ENCODE assay signal across 22 mouse cellular contexts in genomic region chr5:136600511-136600910, GRCm38 (mm10).
"Had no signal": no experiment of that assay in that cellular context is flagged by ENCODE, and none has a peak within 500 bp of the region (broad histone marks: within the 10 kb centered on the region; RNA-seq: fewer than 3 reads in every experiment).

No protein-coding gene starts in this region.

- H3K9ac ChIP-seq: intestine, embryonic 15.5 days; limb, embryonic 13.5 days; liver, embryonic 12.5 days; liver, embryonic 15.5 days; lung, embryonic 15.5 days; midbrain, embryonic 15.5 days; neural tube, embryonic 12.5 days; neural tube, embryonic 15.5 days; stomach, embryonic 15.5 days had no signal

- H3K36me3 ChIP-seq: intestine, embryonic 15.5 days; limb, embryonic 10.5 days; limb, embryonic 13.5 days; liver, embryonic 12.5 days; liver, embryonic 15.5 days; lung, embryonic 15.5 days; midbrain, embryonic 10.5 days; midbrain, embryonic 15.5 days; neural tube, embryonic 12.5 days; neural tube, embryonic 15.5 days; stomach, embryonic 15.5 days had no signal

- H3K27me3 ChIP-seq: intestine, embryonic 15.5 days; liver, embryonic 15.5 days; lung, embryonic 15.5 days; midbrain, embryonic 15.5 days; neural tube, embryonic 12.5 days; neural tube, embryonic 15.5 days; stomach, embryonic 15.5 days had no signal

- H3K4me1 ChIP-seq: intestine, embryonic 15.5 days; limb, embryonic 13.5 days; liver, embryonic 12.5 days; liver, embryonic 15.5 days; midbrain, embryonic 10.5 days; midbrain, embryonic 15.5 days; neural tube, embryonic 12.5 days; neural tube, embryonic 15.5 days; stomach, embryonic 15.5 days had no signal

- DNase-seq: layer of hippocampus, adult 9-11 months; liver; lung, adult 18-20 months; lung, postnatal 10 days; lung, postnatal 36 days; retina, postnatal 1 day; right cerebral cortex, postnatal 25 days; spleen, adult 18-20 months; thymus, postnatal 25 days had no signal

- ATAC-seq: intestine, embryonic 15.5 days; liver, embryonic 12.5 days; midbrain, embryonic 15.5 days had no signal

- H3K4me3 ChIP-seq: intestine, embryonic 15.5 days; layer of hippocampus, adult 2 months; limb, embryonic 10.5 days; limb, embryonic 13.5 days; liver, embryonic 12.5 days; liver, embryonic 15.5 days; lung, embryonic 15.5 days; megakaryocyte, embryonic 14.5 days; midbrain, embryonic 10.5 days; midbrain, embryonic 15.5 days; neural tube, embryonic 12.5 days; neural tube, embryonic 15.5 days; stomach, embryonic 15.5 days had no signal

- H3K4me2 ChIP-seq: intestine, embryonic 15.5 days; limb, embryonic 13.5 days; liver, embryonic 12.5 days; liver, embryonic 15.5 days; lung, embryonic 15.5 days; midbrain, embryonic 15.5 days; neural tube, embryonic 12.5 days; neural tube, embryonic 15.5 days; stomach, embryonic 15.5 days had no signal

- H3K9me3 ChIP-seq: intestine, embryonic 15.5 days; limb, embryonic 10.5 days; limb, embryonic 13.5 days; liver, embryonic 12.5 days; liver, embryonic 15.5 days; lung, embryonic 15.5 days; megakaryocyte, embryonic 14.5 days; midbrain, embryonic 10.5 days; midbrain, embryonic 15.5 days; neural tube, embryonic 12.5 days; neural tube, embryonic 15.5 days; stomach, embryonic 15.5 days had no signal

- H3K27ac ChIP-seq: intestine, embryonic 15.5 days; layer of hippocampus, adult 2 months; limb, embryonic 10.5 days; limb, embryonic 13.5 days; liver, embryonic 12.5 days; liver, embryonic 15.5 days; lung, embryonic 15.5 days; midbrain, embryonic 10.5 days; midbrain, embryonic 15.5 days; neural tube, embryonic 12.5 days; neural tube, embryonic 15.5 days; stomach, embryonic 15.5 days had no signal
